Mouse (Mus musculus): ENCODE results near the gene Cdk5r1.

The Cdk5r1 gene

DNA sequence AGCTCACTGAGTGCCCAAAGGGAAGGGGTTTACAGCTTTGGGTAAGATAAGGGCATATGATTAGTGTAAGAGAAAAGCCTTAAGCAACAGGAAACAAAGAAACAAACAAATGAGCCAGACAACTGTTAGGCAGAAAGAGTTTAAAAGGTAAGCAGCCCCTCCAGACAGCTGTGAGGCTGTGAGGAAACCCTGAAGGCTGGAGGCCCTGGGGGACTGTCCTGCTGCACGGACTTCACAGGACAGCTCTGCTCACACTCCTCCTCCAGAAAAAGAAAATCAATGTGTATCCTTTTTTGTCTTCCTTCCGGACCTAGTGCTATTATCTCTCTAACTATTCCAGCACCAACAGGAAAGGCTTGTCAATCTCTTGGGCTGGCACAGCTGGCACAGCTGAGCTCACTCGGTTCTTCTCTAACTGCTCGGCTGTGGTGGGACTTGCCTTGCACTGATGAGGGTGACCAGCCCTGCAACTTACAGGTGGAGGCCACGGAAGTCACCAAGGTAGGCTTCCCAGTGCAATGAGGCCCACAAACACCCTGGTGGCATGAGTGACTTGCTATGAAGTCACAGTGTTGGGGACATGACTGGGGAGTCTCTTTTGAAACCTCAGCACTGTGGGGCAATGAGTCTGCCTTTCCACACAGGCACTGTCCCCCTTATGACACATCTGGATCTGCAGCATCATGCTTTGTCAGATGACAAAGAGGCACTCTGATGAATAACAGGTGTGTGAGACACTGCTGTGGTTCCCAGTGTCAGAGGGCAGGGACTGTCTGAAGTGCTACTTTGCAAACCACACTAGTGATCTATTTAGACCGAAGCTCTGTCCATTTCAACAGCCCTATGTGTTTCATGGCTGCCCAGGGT lies 27.9 kb downstream of the Cdk5r1 start:
- DNase-seq (ENCODE audit: low read depth), result no peak

DNA sequence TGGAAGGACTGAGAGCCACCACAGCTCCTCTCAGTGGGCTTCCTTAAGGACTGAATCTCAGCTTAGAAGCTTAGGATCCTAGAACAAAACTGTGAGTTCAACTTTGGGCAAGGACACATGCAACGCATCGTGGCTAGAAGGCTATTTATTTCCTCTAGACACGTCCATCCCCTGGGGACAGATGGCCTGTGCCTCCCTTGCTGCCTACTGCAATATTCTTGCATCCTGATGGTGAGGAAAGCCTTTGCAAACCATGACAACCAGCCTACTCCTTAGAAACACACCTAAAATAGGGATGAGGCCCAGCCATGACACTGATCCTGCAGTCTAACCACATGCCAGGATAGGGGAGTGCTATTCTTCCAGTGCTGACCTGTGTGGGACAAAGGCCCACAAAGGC lies 28.8 kb downstream of the Cdk5r1 start:
- no peak for DNase-seq (ENCODE audit: low read depth)

DNA sequence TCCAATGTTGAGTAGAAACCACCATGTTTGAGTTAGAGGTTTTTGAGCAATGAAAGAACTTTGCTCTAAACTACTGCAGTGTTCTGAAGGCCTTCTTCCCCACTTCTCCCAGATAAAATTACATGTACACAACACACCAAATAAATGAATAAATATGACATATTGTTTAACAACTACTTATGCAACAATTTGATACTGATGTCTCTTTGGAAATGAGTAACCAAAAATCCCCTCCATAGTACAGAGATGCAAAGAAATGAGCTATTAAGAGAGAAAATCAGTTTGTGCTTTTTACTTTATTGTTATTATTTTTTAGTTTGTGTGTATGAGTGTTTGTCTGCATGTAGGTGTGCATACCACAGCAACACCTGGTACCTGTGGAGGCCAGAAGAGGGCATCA lies 29.7 kb downstream of the Cdk5r1 start:
- no peak for DNase-seq (ENCODE audit: low read depth)

DNA sequence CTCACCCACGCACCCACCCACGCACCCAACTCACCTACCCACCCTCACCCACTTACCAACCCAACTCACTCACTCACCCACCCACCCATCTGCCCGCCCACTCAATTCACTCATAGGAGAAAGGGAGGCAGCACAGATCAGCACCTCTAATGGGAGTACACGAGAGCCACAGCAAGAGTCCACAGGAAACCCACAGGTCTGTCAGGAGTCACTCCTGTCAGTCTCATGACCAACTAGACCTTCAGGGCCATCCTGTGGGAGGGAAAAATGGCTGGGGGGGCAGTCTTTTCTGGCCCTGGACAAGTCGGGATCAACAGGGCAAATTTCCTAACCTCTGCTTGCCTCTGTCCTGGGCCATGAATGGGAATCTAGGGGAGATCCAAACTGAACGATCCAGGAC lies 31.0 kb downstream of the Cdk5r1 start:
- no peak for DNase-seq (ENCODE audit: low read depth)

DNA sequence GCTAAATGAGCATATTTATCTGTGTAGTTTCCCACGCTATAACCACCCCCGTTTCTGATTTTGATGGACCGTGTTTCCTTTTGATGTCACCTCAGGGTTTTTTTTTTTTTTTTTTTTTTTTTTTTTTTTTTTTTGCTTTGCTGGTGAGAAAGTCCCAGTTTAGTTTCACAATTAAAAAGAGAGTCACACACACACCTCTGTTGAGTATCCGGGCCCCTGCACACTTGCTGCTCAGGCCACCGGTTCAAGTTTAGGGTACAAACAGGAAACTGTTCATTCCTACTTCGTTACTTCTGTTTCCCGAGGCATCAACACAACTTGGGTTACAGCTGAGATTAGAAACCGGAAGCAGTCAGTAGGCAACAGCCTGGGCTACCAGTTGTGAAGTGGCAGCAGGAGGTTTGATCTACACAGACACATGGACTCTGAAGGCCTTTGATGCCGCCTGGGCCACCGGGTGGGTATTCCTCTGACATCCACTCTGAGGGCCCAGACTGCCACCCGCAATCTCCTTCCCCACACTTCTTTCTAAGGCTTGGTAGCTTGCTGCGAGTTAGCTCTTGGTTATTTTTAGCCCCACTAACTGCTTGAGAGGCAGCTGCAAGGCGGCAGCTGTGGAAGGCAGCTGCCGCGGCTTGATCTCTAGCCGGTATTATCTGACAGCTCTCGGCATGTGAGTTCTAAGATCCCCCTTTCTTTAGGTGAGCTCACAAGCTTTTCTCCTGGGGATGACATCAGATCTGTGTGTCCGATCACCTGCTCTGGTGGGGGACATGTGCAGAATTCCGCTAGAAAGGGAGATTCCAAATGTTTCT lies 31.7 kb downstream of the Cdk5r1 start:
- peak; percentile 86 for DNase-seq (ENCODE audit: low read depth)

DNA sequence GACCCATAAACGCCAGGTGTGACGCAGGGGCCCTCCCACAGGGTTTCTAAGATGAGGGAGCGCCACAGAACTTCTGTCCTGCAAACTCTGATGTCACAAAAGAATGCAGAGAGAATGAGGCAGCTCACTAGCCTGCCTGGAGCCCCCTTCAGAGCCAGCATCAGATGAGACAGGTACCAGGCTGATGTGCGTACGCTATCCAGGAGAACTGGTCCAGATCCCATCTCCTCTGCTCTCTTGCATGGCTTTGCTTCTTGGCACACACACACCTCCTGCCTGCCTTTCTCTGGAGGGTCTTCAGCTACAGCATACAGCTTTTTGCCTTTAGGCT lies 32.3 kb downstream of the Cdk5r1 start:
- DNase-seq (ENCODE audit: low read depth), result no peak

DNA sequence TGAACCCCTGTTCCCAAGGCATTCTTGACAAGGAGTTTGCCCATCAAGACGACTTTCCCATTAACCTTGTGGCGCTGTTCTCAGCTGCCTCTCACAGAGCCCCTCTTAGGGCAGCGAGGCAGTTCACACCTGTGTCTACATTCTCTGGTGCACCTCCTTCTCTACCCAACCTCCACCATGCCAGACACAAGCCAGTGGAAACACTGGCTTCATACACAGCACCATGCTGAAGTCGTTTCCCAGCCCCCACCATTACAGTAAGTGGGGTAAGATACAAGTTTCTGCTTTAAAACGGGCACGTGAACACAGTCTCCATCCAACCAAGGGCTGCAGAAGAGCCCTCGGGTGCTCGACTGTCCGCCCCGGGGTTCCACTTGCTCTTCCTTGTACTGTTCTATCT lies 33.3 kb downstream of the Cdk5r1 start:
- DNase-seq (ENCODE audit: low read depth), result no peak

DNA sequence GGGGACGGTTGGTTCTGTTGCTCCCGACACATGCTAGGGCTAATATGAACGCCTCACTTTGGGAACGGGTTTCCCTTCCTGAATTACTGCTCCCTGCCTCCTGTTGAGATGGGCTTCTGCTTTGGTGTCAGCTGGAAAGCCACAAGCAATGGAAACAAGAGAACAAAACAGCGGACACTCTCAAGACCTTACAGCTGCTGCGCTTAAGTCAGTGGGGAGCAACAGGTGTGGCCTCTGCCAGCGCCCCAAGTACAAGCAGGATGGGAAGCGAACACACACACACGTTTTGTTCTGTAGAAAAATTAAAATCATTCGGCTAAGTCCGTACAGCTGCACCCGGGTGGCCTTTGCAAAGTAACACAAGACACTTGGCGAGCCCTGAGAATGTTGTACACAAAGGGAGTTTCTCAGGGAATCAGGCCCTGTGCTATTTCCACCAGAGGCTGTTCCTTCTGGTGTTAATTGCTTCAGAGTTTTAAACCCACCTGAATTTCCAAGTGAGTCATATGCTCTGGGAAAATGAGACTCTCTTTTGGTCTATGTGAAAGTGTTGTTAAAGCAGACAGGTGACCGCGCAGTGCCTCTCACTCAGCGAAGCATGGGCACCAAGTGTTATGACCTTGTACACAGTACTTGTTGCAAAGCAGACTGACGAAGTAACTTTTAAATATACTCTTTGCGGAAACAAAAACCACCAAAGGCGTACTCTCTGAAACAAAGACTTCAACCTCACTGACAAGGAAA lies 35.7 kb downstream of the Cdk5r1 start:
- peak; percentile 39 for DNase-seq (ENCODE audit: low read depth)

DNA sequence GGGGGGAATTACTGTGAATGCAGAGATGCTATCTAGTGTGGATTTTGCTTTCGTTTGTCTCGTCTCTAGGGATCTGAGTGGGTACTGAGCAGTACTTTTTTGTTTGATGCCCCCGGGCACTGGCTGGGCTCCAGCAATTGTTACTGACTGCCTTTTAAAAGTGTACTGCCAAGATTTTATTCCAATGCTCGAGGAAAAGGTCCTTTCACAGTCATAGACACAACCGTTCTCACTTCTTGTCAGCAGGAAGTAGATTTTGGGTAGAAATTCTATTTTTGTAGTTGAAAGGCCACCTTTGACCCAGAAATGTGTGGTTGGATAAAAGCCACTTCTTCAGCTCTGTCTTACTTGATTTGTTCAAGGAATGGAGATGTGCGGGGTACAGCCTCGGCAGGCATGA lies 37.0 kb downstream of the Cdk5r1 start:
- DNase-seq (ENCODE audit: low read depth), result peak; percentile 56

DNA sequence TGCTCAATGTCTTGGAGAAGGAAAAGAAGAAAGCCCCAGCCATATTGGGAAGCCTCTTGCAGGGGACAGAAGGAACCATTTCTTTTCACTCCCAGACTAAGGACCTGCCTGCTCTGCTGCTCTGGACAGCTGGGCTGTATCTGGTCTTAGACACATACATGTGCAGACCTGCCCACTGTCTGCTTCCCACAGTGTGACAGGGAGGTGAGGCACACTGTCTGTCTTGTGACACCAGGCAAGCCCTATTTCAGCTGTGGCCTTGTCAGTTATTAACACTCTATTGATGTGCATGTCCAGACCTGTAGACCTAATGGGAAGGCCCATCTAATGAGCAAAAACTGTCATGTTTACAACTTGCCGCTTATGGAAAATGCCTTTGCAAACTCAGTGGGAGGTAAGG lies 38.5 kb downstream of the Cdk5r1 start:
- DNase-seq (ENCODE audit: low read depth), result no peak

DNA sequence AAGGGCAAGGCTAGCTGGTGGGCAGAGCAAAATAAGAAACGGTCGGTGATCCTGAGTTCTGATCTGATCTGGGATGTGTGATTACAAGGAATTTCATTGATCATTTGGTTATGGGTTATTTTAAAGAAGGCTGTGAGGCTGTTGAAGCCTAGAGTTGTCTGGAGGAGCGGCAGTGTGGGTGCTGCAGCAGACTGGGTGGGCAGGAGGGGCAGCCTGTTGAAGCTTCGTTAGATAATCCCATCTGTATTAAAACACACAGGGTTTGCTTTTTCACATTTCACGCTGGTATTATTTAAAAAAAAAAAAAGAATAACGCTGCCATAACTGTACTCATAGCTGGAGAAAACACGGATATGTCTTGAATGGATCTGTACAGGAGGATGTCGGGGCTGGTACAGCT lies 39.1 kb downstream of the Cdk5r1 start:
- no peak for DNase-seq (ENCODE audit: low read depth)

DNA sequence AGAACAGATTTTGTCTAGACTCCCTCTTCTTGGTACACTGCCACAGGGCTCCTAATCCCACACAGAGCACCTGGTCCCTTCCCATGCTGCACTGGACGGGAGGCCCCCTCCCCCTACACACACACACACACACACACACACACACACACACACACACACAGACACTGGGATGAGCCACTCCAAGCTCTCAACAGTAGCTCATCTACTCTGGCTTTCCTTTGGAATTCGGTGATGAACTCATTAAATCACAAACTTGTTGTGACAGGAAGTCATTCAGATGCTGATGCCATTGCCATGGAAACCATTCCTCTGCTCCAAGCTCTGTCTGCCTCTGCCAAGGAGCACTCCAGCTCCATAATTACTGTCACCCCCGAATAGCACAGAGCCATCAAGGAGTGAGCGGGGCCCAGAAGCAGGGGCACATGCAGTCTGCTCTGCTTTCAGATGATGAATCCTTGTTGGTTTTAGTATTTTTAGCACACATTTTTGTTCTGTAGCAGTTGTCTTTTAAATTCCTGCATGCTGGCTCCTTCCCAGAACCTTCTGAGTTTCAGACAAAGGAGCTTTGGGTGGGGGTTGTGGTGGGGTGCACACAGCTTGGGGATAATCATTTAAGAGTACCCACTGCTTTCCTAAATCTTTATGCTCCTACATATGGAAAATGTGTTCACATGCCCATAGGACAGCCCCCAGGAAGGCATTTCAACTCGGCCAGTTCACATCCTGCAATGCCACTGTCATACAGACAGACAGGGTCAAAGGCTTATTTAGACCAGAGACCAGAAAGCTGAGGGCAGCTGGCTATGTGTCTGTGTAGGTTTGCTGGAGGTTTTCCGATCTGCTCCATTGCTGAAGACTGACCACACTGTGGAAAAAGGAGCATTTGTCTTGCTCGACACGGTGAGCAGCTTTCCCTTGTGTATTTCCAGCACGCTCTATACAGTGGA lies 41.9 kb downstream of the Cdk5r1 start:
- DNase-seq (ENCODE audit: low read depth), result no peak

DNA sequence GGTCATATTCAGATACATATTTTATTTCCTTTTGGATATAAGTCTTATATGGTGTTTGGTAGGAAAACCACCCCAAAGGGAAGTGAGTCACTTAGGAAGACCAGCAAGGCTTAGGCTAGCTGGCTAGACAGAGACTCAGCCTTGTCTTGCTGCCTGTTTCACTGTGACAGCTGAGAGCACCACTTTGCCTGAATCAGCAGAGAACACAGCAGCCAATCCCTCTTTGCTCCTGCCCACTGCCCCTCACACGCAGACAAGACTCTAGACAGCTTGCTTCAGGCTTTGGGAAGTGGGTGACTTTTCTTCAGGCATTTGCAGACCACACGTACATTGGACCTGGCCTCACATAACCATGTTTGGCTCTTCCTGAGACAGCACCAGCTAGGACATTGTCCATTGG lies 44.3 kb downstream of the Cdk5r1 start:
- DNase-seq (ENCODE audit: low read depth), result no peak

DNA sequence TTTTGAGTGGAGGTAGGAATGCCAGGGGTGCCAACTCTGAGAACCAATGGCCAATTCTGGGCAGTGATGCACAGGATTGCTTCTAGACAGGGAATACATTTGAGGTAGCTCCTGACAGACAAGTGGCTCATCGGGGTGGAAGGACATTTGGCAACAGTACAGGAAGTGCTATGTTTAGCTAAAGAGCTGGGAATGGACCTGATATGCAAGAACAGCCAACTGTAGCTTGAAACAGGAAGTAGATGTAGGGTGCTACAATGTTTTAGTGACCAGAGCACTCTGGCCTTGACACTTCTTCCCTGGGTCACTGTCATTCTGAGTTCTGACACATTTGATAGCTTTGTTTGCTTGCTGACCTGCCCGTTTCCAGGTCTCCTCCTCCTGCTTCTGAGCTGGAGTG lies 46.0 kb downstream of the Cdk5r1 start:
- no peak for DNase-seq (ENCODE audit: low read depth)

DNA sequence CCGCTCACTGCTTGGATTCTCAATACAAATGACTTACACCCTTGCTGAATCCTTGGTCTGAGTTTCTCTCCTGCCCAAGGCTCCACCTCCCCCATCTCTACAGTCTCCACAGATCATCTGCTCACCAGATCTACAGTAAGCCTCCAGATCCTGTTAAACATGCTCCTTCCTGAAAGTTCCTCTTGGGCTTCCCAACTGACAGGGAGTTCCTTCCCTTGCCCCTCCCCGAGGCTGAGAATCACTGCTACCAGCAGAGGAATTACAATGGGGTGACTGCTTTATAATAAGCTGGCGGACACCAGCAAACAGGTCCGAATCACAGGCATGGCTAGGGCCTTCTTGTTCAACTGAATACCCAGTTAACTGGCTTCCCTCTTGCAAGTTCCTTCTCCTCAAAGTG lies 46.6 kb downstream of the Cdk5r1 start:
- DNase-seq (ENCODE audit: low read depth), result no peak

DNA sequence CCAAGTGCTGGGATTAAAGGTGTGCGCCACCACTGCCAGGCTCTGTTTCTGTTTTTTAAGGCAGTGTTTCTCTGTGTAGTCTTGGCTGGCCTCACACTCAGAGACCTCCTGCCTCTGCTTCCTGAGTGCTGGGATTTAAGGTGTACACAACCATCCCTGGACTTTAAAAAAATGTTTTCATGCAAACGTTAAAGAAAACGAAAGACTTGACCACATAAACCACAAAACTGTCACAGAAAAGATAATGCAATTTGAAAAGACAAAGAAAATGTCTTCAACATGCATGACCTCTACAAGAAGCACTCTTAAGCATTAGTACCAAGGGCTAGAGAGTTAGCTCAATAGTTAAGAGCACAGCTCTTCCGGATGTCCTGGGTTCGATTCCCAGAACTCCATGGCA lies 47.4 kb downstream of the Cdk5r1 start:
- no peak for DNase-seq (ENCODE audit: low read depth)

DNA sequence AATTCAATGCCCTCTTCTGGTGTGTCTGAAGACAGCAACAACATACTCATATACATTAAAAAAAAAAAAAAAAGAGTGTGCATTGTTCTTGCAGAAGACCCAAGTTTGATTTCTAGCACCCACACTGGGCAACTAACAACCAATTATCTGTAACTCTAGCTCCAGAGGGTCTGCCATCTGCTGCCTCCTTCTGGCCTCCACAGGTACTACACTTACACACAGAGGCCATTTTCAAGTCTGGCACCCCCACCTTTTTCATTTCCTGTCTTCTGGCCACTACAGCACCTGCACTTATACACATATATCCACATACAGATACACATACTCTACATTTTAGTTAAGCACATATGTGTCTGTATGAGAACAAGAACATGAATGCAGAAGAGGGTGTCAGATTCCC lies 50.9 kb downstream of the Cdk5r1 start:
- DNase-seq (ENCODE audit: low read depth), result peak; percentile 47

DNA sequence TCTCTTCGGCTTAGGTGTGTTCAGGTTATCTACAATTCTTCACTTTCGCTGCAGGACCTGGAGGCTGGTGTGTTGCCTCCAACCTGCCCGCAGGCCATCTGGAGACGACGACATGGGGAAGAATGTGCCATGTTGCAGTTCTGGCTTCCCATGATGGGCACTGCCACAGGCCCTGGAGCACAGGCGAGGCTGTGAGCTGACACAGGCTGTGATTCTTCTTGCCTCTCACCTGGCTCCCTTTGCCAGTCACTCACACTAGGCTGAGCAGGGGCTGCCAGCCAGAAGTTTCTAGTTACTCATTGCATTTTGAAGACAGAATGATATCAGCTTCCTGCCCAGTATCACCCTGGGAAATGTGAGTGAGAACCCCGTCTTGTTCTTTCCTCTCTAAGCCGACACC lies 52.3 kb downstream of the Cdk5r1 start:
- no peak for DNase-seq (ENCODE audit: low read depth)
